Mouse (Mus musculus): ENCODE results near the gene Trhr2. TPM values are rescaled to one million over a fixed set of nuclear protein-coding genes. Genes with fewer than 3 reads are reported as not detected.

Trhr2 gene
- polyA plus RNA-seq, 1 experiment: 0.07 TPM

GRCm38 (mm10) chr8:122362271-122362670, 1.7 kb upstream of the Trhr2 start:
- TF ChIP-seq CTCF (IDR thresholded peaks at IDR 0.05; ENCODE audit: control insufficient read depth, insufficient read depth, insufficient read length) (no peak), FOSL1 (IDR thresholded peaks at IDR 0.05; ENCODE audit: insufficient read depth, low read length, poor library complexity, severe bottlenecking) (no peak), MYOG (IDR thresholded peaks at IDR 0.05; ENCODE audit: control insufficient read depth, extremely low read depth, insufficient read length) (no peak), MAX (IDR thresholded peaks at IDR 0.05) (no peak), MYOD1 (IDR thresholded peaks at IDR 0.05; ENCODE audit: control insufficient read depth, insufficient read length, low read depth) (no peak), CEBPB (IDR thresholded peaks at IDR 0.05; ENCODE audit: low read depth) (no peak), USF1 (IDR thresholded peaks at IDR 0.05; ENCODE audit: low read depth) (no peak)
- H3K79me2 ChIP-seq (ENCODE audit: control insufficient read depth, insufficient read depth): no peaks in the 10 kb centered on the region
- H3K79me3 ChIP-seq (ENCODE audit: low read depth): no peaks in the 10 kb centered on the region
- H3ac ChIP-seq (ENCODE audit: control insufficient read depth, insufficient read length, low read depth): no peak overlapping the region
- no peaks in the 10 kb centered on the region for H3K36me3 ChIP-seq (ENCODE audit: control insufficient read depth, insufficient read depth)
- H3K4me3 ChIP-seq (ENCODE audit: insufficient read depth, poor library complexity, severe bottlenecking): no peak overlapping the region
- H3K27me3 ChIP-seq (ENCODE audit: control insufficient read depth, insufficient read depth, insufficient read length): no peaks in the 10 kb centered on the region

DNA sequence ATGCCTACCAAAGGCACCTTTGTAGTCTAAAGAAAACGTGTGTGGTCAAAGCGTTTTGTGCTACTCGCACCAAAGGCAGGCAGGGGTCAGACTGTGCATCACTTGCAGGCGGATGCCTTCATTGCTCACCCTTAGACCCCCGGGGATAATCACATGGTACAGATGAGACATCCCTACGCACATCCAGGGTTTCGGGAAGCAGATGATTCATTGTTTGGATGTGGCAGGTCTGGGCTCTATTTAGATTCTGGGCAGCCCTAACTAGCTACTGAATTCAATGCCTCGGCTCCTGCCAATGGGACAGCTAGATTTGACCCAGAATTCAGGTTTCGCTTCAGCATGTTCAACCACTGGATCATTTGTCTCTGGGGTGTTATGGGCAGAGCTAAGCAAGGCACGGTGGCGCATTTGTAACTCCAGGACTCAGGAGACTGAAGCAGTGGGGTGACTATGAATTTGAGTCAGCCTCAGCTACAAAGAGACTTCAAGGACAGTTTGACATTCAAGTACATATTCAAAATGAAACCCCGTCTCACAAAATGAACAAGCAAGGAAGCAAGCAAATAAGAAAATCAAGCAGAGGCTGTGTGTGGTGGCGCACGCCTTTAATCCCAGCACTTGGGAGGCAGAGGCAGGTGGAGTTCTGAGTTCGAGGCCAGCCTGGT, 1.3 kb downstream of the Trhr2 start:
- Histone ChIP-seq H3ac (ENCODE audit: control insufficient read depth, insufficient read length, low read depth) (no peak overlapping the region), H3K36me3 (ENCODE audit: control insufficient read depth, insufficient read depth) (no peaks in the 10 kb centered on the region), H3K27me3 (ENCODE audit: control insufficient read depth, insufficient read depth, insufficient read length) (no peaks in the 10 kb centered on the region), H3K79me2 (ENCODE audit: control insufficient read depth, insufficient read depth) (no peaks in the 10 kb centered on the region), H3K79me3 (ENCODE audit: low read depth) (no peaks in the 10 kb centered on the region), H3K4me3 (ENCODE audit: insufficient read depth, poor library complexity, severe bottlenecking) (no peak overlapping the region)
- no peak for TF ChIP-seq CTCF (IDR thresholded peaks at IDR 0.05; ENCODE audit: control insufficient read depth, insufficient read depth, insufficient read length)
- peak; percentile 2 for TF ChIP-seq FOSL1 (IDR thresholded peaks at IDR 0.05; ENCODE audit: insufficient read depth, low read length, poor library complexity, severe bottlenecking)
- no peak for TF ChIP-seq MYOG (IDR thresholded peaks at IDR 0.05; ENCODE audit: control insufficient read depth, extremely low read depth, insufficient read length)
- TF ChIP-seq USF1 (IDR thresholded peaks at IDR 0.05; ENCODE audit: low read depth): peak; percentile 69
- no peak for TF ChIP-seq MYOD1 (IDR thresholded peaks at IDR 0.05; ENCODE audit: control insufficient read depth, insufficient read length, low read depth)
- no peak for TF ChIP-seq MAX (IDR thresholded peaks at IDR 0.05)
- no peak for TF ChIP-seq CEBPB (IDR thresholded peaks at IDR 0.05; ENCODE audit: low read depth)

GRCm38 (mm10) chr8:122357641-122358040, 2.9 kb downstream of the Trhr2 start:
- H3K27me3 ChIP-seq (ENCODE audit: control insufficient read depth, insufficient read depth, insufficient read length): no peaks in the 10 kb centered on the region
- no peak for TF ChIP-seq MYOD1 (IDR thresholded peaks at IDR 0.05; ENCODE audit: control insufficient read depth, insufficient read length, low read depth)
- TF ChIP-seq MYOG (IDR thresholded peaks at IDR 0.05; ENCODE audit: control insufficient read depth, extremely low read depth, insufficient read length): no peak

GRCm38 (mm10) chr8:122357202-122357601, 3.3 kb downstream of the Trhr2 start:
- no peaks in the 10 kb centered on the region for H3K79me2 ChIP-seq (ENCODE audit: control insufficient read depth, insufficient read depth)
- no peaks in the 10 kb centered on the region for H3K27me3 ChIP-seq (ENCODE audit: control insufficient read depth, insufficient read depth, insufficient read length)
- H3K79me3 ChIP-seq (ENCODE audit: low read depth): no peaks in the 10 kb centered on the region
- H3ac ChIP-seq (ENCODE audit: control insufficient read depth, insufficient read length, low read depth): no peak overlapping the region
- TF ChIP-seq USF1 (IDR thresholded peaks at IDR 0.05; ENCODE audit: low read depth) (no peak), FOSL1 (IDR thresholded peaks at IDR 0.05; ENCODE audit: insufficient read depth, low read length, poor library complexity, severe bottlenecking) (no peak), MAX (IDR thresholded peaks at IDR 0.05) (no peak), MYOD1 (IDR thresholded peaks at IDR 0.05; ENCODE audit: control insufficient read depth, insufficient read length, low read depth) (no peak)
- H3K4me3 ChIP-seq (ENCODE audit: insufficient read depth, poor library complexity, severe bottlenecking): no peak overlapping the region
- H3K36me3 ChIP-seq (ENCODE audit: control insufficient read depth, insufficient read depth): no peaks in the 10 kb centered on the region

More at GRCm38 (mm10) chr8:122357641-122358040, 2.9 kb downstream of the Trhr2 start:
- Histone ChIP-seq H3K36me3 (ENCODE audit: control insufficient read depth, insufficient read depth) (no peaks in the 10 kb centered on the region), H3K79me3 (ENCODE audit: low read depth) (no peaks in the 10 kb centered on the region), H3K79me2 (ENCODE audit: control insufficient read depth, insufficient read depth) (no peaks in the 10 kb centered on the region), H3K4me3 (ENCODE audit: insufficient read depth, poor library complexity, severe bottlenecking) (no peak overlapping the region), H3ac (ENCODE audit: control insufficient read depth, insufficient read length, low read depth) (no peak overlapping the region)

DNA sequence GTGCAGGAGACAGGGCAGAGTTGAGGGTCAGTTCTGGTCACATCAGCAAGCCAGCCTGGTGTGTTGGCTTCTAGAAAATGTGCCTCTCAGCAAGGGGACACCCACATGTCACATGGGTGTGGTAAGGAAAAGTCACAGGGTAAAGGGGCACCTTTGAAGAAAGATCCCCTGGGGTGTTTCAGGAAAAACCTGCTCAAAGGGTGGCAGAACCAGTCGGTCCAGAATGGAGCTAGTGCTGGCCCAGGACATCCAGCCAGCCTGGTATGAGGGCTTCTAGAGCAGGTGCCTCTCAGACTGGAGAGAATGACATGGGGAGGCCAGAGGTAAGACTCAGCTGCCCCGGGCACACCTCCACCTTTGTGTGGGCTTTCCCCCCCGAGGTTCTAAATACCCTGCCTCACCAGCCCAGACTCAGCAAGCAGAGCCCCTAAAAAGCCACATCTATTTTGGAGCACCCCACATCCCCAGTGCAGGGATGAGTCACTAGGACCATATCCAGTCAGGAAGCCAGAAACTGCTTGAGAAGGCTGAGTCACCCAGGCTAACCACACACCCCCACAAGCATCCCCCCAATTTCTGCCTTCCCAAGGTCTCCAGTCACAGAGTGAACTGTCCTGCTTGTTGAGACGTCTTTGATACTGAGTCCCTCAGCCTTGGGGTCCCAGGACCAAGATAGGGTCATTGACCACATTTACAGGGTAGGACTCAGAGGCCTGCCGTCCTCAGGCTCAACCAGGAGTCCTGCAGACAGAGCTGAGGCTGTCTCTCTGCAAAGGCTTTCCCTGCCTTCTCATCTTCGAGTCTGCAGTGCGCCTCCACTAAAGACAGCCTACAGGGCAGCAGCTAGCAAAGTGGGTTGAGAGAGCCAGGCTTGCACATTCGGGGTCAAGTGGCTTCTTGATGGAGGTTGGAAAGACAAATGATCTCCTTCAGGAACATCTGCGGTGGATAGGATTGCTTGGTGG, 4.6 kb downstream of the Trhr2 start:
- Histone ChIP-seq H3K4me3 (ENCODE audit: insufficient read depth, poor library complexity, severe bottlenecking) (no peak overlapping the region), H3K79me3 (ENCODE audit: low read depth) (no peaks in the 10 kb centered on the region), H3K79me2 (ENCODE audit: control insufficient read depth, insufficient read depth) (no peaks in the 10 kb centered on the region), H3ac (ENCODE audit: control insufficient read depth, insufficient read length, low read depth) (no peak overlapping the region), H3K36me3 (ENCODE audit: control insufficient read depth, insufficient read depth) (no peaks in the 10 kb centered on the region), H3K27me3 (ENCODE audit: control insufficient read depth, insufficient read depth, insufficient read length) (no peaks in the 10 kb centered on the region)
- peak; percentile 83 for TF ChIP-seq FOSL1 (IDR thresholded peaks at IDR 0.05; ENCODE audit: insufficient read depth, low read length, poor library complexity, severe bottlenecking)
- no peak for TF ChIP-seq CEBPB (IDR thresholded peaks at IDR 0.05; ENCODE audit: low read depth)

DNA sequence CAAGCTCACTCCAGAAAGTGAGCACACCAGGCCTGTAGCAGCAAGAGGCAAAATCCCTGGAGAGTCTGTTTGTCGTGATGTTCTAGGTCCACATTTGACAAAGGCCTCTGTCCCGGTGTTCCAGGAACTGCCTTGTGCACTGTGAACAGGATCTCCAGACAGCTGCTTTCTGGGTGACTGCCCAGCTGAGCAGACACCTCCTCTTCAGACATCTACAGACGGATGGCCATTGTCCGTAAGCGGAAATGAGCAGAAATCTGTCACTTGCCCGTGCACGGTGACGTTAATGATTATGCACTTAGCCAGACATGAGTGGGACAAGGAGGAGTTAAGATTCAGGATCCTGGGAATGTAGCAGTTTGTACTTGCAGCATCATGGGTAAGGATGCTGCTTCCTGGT, 6.4 kb downstream of the Trhr2 start:
- no peaks in the 10 kb centered on the region for H3K79me2 ChIP-seq (ENCODE audit: control insufficient read depth, insufficient read depth)
- H3K27me3 ChIP-seq (ENCODE audit: control insufficient read depth, insufficient read depth, insufficient read length): no peaks in the 10 kb centered on the region
- no peak overlapping the region for H3ac ChIP-seq (ENCODE audit: control insufficient read depth, insufficient read length, low read depth)
- no peaks in the 10 kb centered on the region for H3K36me3 ChIP-seq (ENCODE audit: control insufficient read depth, insufficient read depth)
- H3K79me3 ChIP-seq (ENCODE audit: low read depth): no peaks in the 10 kb centered on the region
- no peak overlapping the region for H3K4me3 ChIP-seq (ENCODE audit: insufficient read depth, poor library complexity, severe bottlenecking)
- TF ChIP-seq USF1 (IDR thresholded peaks at IDR 0.05; ENCODE audit: low read depth): no peak
- no peak for TF ChIP-seq CEBPB (IDR thresholded peaks at IDR 0.05; ENCODE audit: low read depth)
- no peak for TF ChIP-seq CTCF (IDR thresholded peaks at IDR 0.05; ENCODE audit: control insufficient read depth, insufficient read depth, insufficient read length)
- no peak for TF ChIP-seq MYOG (IDR thresholded peaks at IDR 0.05; ENCODE audit: control insufficient read depth, extremely low read depth, insufficient read length)
- TF ChIP-seq MYOD1 (IDR thresholded peaks at IDR 0.05; ENCODE audit: control insufficient read depth, insufficient read length, low read depth): no peak
- TF ChIP-seq FOSL1 (IDR thresholded peaks at IDR 0.05; ENCODE audit: insufficient read depth, low read length, poor library complexity, severe bottlenecking): no peak
- no peak for TF ChIP-seq MAX (IDR thresholded peaks at IDR 0.05)
